Mouse (Mus musculus): ENCODE measurements around the gene AC109138.7.

Gene AC109138.7

DNA sequence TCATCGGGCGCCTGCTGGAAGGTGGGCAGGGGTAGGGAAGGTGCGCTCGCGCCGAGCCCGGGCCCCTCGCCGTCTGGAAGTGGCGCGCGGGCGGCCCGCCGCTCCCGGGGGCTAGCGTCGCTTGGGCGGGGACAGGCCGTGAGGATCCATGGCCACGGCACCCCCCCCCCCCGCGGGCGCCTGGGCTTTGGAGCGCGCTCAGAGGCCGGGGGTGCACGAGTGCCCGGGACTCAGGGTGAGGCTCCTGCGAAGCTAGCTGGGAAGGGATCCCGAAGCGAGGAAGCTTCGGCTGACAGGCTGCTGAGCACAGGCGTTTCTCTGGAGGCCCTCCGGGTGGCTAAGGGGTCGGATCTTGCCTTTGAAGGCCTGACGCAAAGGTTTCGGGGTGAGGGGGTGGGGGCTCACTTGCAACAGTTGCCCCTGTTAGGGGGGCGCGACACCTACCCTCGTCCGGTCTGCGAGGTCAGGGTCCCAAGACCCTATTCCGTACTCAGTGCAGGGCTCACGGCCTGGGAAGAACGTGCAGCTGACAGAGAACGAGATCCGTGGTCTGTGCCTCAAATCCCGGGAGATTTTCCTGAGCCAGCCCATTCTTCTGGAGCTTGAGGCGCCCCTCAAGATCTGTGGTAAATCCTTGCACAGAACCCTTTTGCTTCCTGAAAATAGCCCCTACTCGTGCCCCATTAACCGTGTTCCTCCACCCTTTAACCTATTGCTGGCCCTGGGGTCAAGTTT is 21.7 kb upstream of the AC109138.7 start:
- DNase-seq (ENCODE audit: low read depth, low spot score): no peak

- DNase-seq (ENCODE audit: low read depth, low spot score): no peak
These were observed 21.0 kb upstream of the AC109138.7 start for GRCm38 (mm10) chr19:4193129-4193528.

- DNase-seq (ENCODE audit: low read depth, low spot score): no peak
These were observed 20.0 kb upstream of the AC109138.7 start for GRCm38 (mm10) chr19:4194021-4194724.

DNA sequence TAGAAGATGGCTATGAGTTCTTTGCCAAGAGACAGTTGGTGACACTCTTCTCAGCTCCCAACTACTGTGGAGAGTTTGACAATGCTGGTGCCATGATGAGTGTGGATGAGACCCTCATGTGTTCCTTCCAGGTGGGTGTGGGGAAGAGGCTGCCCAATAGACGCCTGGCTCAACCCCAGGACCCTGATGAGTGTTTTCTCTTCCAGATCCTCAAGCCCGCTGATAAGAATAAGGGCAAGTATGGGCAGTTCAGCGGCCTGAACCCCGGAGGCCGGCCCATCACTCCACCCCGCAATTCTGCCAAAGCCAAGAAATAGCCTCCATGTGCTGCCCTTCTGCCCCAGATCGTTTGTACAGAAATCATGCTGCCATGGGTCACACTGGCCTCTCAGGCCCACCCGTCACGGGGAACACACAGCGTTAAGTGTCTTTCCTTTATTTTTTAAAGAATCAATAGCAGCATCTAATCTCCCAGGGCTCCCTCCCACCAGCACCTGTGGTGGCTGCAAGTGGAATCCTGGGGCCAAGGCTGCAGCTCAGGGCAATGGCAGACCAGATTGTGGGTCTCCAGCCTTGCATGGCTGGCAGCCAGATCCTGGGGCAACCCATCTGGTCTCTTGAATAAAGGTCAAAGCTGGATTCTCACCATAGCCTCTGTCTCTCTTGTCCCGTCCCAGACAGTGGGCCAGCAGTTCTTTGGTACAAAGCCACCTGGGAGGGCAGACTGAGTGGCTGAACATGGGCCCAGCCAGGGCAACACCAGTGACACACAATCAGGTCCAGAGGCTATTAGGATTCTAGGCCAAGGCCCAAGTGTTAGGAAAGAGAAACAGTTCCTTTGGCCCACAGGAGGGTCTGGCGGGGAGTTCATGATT is 19.1 kb upstream of the AC109138.7 start:
- no peak for DNase-seq (ENCODE audit: low read depth, low spot score)

DNA sequence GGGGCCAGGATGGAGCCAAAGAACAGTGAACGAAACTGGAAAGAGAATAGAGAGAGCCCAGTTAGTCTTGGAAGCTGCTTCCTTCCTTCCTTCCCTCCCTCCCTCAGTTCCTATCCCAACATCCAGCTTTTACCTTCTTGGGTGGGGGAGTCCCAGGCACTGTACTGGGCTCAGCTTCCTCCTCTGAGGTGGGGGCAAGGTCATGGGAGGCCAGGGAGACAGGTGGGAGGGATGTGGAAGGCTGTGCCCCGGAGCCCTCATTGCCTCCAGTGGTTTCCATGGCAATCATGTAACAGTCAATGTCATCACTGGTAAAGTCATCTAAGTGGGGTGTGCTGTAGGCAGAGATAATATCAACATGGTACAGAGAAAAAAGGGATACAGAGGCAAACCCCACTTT is 18.1 kb upstream of the AC109138.7 start:
- no peak for DNase-seq (ENCODE audit: low read depth, low spot score)

- DNase-seq (ENCODE audit: low read depth, low spot score): no peak
These were observed 17.6 kb upstream of the AC109138.7 start for GRCm38 (mm10) chr19:4196548-4196947.

GRCm38 (mm10) chr19:4197180-4197579 is 17.0 kb upstream of the AC109138.7 start:
- DNase-seq (ENCODE audit: low read depth, low spot score): no peak

GRCm38 (mm10) chr19:4201291-4201909 is 12.8 kb upstream of the AC109138.7 start, which contains the start of gene Rad9a:
Rad9a (minus strand) TSS chr19:4201662.
- peak; percentile 95 for DNase-seq (ENCODE audit: low read depth, low spot score)

- DNase-seq (ENCODE audit: low read depth, low spot score): no peak
These were observed 12.0 kb upstream of the AC109138.7 start for GRCm38 (mm10) chr19:4202149-4202548.

DNA sequence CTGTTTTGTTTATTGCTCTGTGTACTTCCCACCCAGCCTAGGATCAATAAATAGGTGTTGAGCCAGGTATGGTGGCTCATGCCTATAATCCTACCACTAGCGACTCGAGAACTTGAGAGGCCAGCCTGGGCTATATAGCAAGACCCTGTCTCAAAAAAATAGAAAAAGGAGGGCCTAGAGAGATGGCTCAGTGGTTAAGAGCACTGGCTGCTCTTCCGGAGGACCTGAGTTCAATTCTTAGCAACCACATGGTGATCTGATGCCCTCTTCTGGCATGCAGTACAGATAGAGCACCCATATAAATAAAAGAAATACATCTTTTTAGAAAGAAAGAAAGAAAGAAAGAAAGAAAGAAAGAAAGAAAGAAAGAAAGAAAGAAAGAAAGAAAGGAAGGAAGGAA is 11.0 kb upstream of the AC109138.7 start:
- no peak for DNase-seq (ENCODE audit: low read depth, low spot score)

DNA sequence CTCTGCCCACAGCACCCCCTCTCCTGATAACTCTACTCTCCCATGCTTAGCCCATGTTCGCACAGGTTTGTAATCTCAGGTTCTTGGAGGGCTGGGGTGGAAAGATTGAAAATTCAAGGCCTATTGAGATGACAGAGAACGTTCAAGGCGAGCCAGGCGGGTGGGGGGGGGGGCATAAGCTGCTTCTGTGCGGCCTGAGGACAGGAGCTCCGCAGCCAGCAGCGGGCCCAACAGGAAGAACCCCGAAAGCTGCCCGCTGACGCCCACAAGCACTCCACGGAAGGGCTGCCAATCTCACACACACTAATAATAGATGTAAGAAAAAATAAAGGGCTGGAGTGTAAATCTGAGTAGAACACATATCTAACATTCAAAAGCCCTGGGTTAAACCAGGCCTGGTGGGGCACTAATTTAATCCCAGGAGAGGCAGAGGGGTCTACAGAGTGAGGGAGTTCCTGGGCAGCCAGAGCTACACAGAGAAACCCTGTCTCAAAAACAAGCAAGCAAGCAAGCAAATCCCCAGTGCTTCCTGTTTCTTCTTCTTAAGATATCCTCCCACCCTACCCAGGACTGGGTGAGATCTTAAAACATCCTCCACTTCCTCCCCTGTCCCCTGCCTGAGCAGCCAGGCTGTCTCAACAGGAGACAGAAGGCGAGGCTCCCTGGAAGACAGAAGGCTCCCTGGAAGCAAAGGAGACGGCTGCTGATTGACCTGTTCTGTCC is 10.4 kb upstream of the AC109138.7 start:
- DNase-seq (ENCODE audit: low read depth, low spot score): no peak

- no peak for DNase-seq (ENCODE audit: low read depth, low spot score)
These were observed 9.3 kb upstream of the AC109138.7 start for GRCm38 (mm10) chr19:4204889-4205288.

DNA sequence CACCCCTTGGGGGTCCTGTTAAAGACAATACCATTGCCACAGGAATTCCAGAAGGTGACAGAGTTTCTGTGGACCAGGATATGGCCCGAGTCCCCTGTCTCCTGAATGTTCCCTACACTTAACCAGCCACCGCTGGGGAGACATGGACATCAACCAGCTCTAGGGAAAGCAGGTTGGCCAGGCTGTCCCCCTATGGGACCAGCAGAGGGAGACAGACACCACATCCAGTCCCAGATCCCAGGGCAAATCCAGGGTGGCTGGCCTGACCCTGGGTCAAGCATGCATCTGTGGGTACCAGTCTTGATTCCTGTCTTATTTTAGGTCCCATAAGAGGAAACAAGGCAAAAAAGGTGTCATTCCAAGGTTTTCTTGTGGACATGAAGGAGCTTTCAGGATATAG is 7.2 kb upstream of the AC109138.7 start:
- no peak for DNase-seq (ENCODE audit: low read depth, low spot score)

- no peak for DNase-seq (ENCODE audit: low read depth, low spot score)
These were observed 5.6 kb upstream of the AC109138.7 start for GRCm38 (mm10) chr19:4208563-4208962.

- DNase-seq (ENCODE audit: low read depth, low spot score): no peak
These were observed 2.1 kb upstream of the AC109138.7 start for GRCm38 (mm10) chr19:4211891-4212588.

DNA sequence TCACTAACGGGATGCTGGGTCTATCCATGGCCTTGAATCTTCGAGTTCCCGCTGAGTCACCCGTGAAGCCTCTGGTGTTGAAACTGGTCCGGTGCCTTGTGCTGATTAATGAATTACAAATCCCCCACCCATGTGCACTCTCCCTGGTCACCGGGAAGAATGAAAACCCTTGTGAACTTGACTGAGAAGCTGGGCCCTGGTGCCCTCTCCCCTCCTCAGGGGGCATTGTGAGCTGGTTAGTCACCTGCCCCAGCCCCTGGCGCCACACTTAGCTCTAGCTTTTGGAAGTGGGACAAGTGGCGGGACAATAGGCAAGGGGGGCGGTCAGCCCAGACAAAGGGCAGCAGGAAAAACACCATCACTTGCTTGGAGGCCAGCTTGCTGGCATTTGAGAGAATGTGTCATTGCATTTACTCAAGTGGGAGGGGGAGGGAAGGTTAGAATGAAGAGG is 608 bp upstream of the AC109138.7 start:
- DNase-seq (ENCODE audit: low read depth, low spot score): no peak

DNA sequence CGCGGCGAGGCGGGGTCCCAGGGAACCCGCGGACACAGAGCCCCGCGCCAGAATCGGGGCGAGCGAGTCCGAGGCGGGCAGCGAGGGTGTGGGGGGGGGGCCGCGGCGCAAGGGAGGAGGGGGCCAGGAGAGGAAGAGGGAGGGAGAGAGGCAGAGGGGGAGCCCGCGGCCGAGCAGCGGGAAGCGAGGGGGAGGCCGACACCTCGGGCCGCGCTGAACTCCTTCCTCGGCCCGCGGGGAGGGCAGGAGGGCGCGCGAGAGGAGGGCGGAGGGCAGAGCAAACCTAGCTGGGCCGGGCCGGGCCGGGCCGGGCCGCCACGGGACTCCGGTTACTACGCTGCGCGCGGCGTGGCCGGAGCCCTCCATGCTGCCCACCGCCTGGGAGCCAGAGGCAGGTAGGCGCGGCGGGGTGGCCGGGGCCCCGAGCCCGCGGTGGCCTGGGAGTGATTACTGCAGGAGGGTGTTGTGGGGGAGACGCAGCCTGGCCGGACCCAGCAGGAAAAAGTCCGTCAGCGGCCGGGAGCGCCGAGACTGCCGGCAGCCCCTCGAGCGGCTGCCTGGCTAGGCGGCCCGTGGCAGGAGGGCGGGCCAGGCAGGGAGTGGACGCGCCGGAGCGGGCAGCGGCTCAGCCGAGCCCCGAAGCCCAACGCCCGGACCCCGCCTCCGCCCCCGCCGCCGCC is 754 bp downstream of the AC109138.7 start:
- DNase-seq (ENCODE audit: low read depth, low spot score): no peak

GRCm38 (mm10) chr19:4215451-4215840 is 1.3 kb downstream of the AC109138.7 start:
- DNase-seq (ENCODE audit: low read depth, low spot score): no peak

DNA sequence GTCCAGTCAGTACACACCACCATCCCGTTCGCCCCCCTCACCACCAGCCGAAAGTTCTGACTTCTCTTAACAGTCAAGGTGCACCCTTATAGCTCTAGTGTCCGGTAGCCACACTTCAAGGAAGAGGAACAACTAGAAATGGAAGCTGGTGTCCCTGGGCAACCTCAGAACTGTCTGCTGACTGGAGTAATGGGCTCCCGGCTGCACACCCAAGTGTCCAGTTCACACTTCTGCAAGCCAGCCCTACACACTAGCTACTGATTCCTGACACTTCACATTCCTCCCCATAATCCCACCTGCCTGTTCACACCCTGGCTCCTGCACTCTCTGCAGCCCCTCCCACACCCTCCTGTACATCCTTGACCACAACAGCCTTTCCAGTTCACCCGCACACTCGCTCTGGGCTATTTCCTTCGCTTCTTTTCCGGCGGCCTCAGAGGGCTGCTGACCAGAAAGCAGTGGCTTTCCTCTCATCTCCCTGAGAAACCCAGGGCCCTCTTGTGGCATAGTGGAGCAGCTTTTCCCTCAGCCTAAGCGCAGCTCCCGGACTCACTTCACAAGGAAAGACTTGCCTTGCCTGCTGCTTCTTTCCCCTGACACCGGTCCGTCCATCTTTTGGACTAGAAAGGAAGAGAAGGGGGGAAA is 2.0 kb downstream of the AC109138.7 start:
- no peak for DNase-seq (ENCODE audit: low read depth, low spot score)
